Mouse (Mus musculus) E14TG2a.4 (cell line): ENCODE measurements around the gene Rnf123.
"Not testable (repeated sequence)": the region's sequence is repeated elsewhere in the genome, so short reads cannot be mapped to it uniquely, and the experiment has no call there.

Experiments
- H3K27me3 ChIP-seq: 2 replicates; pipeline ENCODE4 v1.6.1; 2014; ENCODE audit warnings: low read length, control low read depth; ENCODE audit not compliant: insufficient read depth
- H3K36me3 ChIP-seq: 2 replicates; pipeline ENCODE4 v1.6.1; 2014; ENCODE audit warnings: low read length, control low read depth; ENCODE audit not compliant: insufficient read depth
- H3K4me1 ChIP-seq: replicated peaks from 2 replicates; pipeline ENCODE4 v1.6.1; 2014; ENCODE audit warnings: low read depth, low read length, control low read depth
- H3K4me3 ChIP-seq: replicated peaks from 2 replicates; pipeline ENCODE4 v1.5.1; 2014; ENCODE audit warnings: mild to moderate bottlenecking, low read length
- H3K9me3 ChIP-seq: 2 replicates; pipeline ENCODE4 v1.6.1; 2014; ENCODE audit warnings: low read length, control low read depth
- CTCF ChIP-seq: conservative IDR thresholded peaks from 2 replicates; pipeline ENCODE4 v1.5.1; 2014; ENCODE audit warnings: low read length
- NANOG ChIP-seq: IDR thresholded peaks from 2 replicates; pipeline ENCODE4 v1.6.1; 2014; ENCODE audit warnings: borderline replicate concordance, low read length, mixed read lengths
- POU5F1 ChIP-seq: IDR thresholded peaks from 2 replicates; pipeline ENCODE4 v1.6.1; 2014; ENCODE audit warnings: low read length, borderline replicate concordance

The Rnf123 gene

DNA sequence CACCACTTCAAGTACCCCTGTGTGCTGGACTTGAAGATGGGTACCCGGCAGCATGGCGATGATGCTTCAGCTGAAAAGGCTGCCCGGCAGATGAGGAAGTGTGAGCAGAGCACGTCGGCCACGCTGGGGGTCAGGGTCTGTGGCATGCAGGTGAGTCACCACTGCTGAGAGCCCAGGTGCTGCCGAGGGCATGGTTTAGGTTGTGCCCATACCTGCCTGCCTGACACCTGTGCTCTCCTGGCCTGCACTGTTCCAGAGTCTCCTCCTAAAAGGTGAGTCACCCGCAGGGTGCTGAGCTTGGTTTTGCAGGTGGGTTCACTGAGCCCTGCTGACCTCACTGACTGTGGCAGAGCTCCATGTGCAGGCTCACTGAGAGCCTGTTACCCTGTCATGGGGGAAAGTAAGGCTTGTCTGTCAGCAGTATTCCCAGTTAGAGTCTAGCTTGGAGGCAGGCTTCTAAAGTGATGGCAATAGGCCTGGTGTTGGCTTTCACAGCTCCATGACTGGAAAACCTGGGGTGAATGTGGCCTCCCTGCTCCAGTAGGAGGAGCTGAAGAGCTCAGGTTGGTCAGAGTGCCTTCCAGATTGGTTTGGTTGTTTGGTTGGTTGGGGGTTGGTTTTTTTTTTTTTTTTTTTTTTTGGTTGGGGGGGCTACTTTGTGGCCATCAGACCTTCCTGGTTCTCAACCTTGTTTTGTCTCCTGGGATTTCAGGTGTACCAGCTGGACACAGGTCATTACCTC is 38.2 kb downstream of the Rnf123 start:
- TF ChIP-seq POU5F1 (no peak), CTCF (peak; percentile 56), NANOG (no peak)

DNA sequence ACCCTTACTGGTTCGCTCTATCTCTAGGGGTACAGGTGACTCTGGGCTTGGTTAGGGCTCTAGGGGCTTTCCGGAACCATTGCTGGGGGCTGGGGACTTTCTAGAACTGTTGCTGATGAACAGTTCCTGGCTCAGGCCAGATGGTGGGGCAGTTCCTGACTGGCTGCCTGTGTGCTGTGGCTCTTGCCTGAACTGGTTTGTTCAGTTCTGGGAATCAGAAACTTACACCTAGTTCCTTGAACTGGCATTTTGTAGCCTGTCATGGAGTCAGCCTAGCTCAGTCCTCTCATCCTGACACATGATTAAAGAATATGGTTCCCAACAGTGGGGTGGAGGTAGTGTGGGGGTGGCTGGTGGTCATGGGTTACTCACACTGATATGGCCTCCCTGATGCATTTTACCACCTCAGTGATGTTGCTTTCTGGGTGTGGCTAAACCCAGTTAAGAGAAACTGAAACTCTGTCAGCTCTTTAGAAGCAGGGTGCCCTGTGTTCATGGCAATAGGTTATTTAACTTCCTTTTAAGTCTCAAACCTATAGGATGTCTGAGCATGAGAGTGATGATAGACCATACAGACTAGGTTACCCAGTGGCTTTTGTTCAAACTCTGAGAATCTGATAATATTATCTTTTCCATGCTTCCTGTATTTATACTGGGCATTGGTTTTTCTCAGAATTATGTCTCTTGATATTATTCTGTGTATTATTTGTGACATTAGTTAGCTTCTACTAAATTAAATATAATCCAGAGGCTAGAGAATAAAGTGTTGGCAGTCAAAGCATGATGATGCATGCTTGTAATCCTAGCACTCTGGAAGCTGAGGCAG is 47.6 kb downstream of the Rnf123 start:
- TF ChIP-seq CTCF: no peak
- TF ChIP-seq POU5F1: no peak
- no peak for TF ChIP-seq NANOG
- Histone ChIP-seq H3K36me3 (peaks cover 61% of the 10 kb centered on the region), H3K4me3 (no peak overlapping the region), H3K27me3 (no peaks in the 10 kb centered on the region), H3K4me1 (peaks cover 42% of the 10 kb centered on the region), H3K9me3 (no peaks in the 10 kb centered on the region)

More for the DNA sequence above, 38.2 kb downstream of the Rnf123 start:
- no peaks in the 10 kb centered on the region for H3K9me3 ChIP-seq
- H3K4me1 ChIP-seq: peaks cover 47% of the 10 kb centered on the region
- no peak overlapping the region for H3K4me3 ChIP-seq
- H3K27me3 ChIP-seq: no peaks in the 10 kb centered on the region
- peaks cover 67% of the 10 kb centered on the region for H3K36me3 ChIP-seq

DNA sequence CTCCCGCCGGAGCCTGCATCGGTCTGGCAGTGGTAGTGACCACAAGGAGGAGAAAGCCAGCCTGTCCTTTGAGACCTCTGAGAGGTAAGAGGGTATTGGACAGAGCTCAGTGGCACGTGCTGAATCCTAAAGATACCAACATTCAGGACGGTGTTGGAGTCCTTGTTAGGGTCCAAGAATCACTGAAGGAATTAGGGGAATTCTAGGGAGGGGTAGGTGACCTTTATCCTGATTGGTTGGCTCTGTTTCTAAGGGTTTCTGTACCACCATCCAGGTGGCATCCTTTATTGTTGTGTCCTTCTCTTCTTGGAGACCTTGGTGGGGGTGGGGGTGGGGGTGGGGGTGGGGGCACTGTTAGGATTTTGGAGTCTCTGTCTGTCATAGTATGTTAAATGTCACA is 51.0 kb downstream of the Rnf123 start:
- Histone ChIP-seq H3K4me3 (0 out of 2 replicates have a peak overlapping the region, but pooled peaks have one; percentile 26), H3K9me3 (no peaks in the 10 kb centered on the region), H3K27me3 (no peaks in the 10 kb centered on the region), H3K4me1 (peaks cover 56% of the 10 kb centered on the region), H3K36me3 (peaks cover 57% of the 10 kb centered on the region)
- TF ChIP-seq POU5F1: no peak
- no peak for TF ChIP-seq CTCF
- TF ChIP-seq NANOG: no peak

GRCm38 (mm10) chr9:108027867-108028266 is 55.3 kb downstream of the Rnf123 start:
- peaks cover 60% of the 10 kb centered on the region for H3K36me3 ChIP-seq
- no peaks in the 10 kb centered on the region for H3K27me3 ChIP-seq
- H3K4me3 ChIP-seq: no peak overlapping the region
- H3K4me1 ChIP-seq: peaks cover 45% of the 10 kb centered on the region
- no peaks in the 10 kb centered on the region for H3K9me3 ChIP-seq
- TF ChIP-seq POU5F1 (no peak), NANOG (no peak), CTCF (peak; percentile 31; the same call in 1 of the 2 replicates)

- Histone ChIP-seq H3K4me1 (peaks cover 36% of the 10 kb centered on the region), H3K4me3 (no peak overlapping the region), H3K36me3 (peaks cover 54% of the 10 kb centered on the region), H3K27me3 (no peaks in the 10 kb centered on the region), H3K9me3 (no peaks in the 10 kb centered on the region)
- TF ChIP-seq POU5F1: no peak
- TF ChIP-seq NANOG: no peak
- no peak for TF ChIP-seq CTCF
Measured at GRCm38 (mm10) chr9:108026584-108026983, 56.6 kb downstream of the Rnf123 start.

- Histone ChIP-seq H3K27me3 (no peaks in the 10 kb centered on the region), H3K4me3 (no peak overlapping the region), H3K9me3 (no peaks in the 10 kb centered on the region), H3K4me1 (peaks cover 22% of the 10 kb centered on the region), H3K36me3 (peaks cover 39% of the 10 kb centered on the region)
- TF ChIP-seq CTCF (no peak), POU5F1 (no peak), NANOG (no peak)
Measured at GRCm38 (mm10) chr9:108023216-108023615, 59.9 kb downstream of the Rnf123 start.

GRCm38 (mm10) chr9:108020741-108021140 is 62.4 kb downstream of the Rnf123 start:
- Histone ChIP-seq H3K27me3 (no peaks in the 10 kb centered on the region), H3K9me3 (no peaks in the 10 kb centered on the region), H3K4me3 (no peak overlapping the region), H3K36me3 (peaks cover 35% of the 10 kb centered on the region), H3K4me1 (peaks cover 22% of the 10 kb centered on the region)
- TF ChIP-seq CTCF (no peak), NANOG (no peak), POU5F1 (no peak)

DNA sequence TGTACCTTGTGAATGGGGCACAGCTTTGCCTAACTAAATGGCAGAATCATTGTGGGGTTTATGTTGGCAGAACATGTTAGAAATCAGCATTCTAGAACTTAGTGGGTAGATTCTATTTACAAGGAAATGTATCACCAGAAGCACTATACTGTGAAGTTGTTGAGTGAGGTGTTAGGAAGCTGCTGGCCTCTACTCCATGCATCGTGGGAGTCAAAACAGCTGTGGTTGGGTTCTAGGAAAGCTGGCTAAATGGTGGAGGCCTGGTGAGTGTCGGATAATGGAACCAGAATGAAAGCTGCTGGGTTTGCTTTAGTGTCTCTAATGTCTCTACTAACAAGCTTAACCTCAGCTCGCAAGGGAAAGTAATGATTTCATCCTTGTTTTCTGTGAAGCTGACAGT is 66.0 kb downstream of the Rnf123 start:
- TF ChIP-seq CTCF (no peak), POU5F1 (no peak), NANOG (no peak)
- Histone ChIP-seq H3K27me3 (no peaks in the 10 kb centered on the region), H3K4me3 (no peak overlapping the region), H3K4me1 (peaks cover 25% of the 10 kb centered on the region), H3K36me3 (peaks cover 30% of the 10 kb centered on the region), H3K9me3 (no peaks in the 10 kb centered on the region)

DNA sequence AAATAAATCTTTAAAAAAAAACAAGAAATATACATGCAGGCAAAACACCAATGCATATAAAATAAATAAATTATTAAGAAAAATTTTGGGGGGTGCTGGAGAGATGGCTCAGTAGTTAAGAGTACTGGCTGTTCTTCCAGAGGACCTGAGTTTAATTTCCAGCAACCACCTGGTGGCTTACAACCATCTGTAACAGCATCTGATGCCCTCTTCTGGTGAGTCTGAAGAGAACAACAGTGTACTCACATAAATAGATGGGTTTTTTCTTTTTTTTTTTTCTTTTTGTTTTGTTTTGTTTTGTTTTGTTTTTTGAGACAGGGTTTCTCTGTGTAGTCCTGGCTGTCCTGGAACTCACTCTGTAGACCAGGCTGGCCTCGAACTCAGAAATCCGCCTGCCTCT is 69.6 kb downstream of the Rnf123 start:
- Histone ChIP-seq H3K36me3 (peaks cover 30% of the 10 kb centered on the region), H3K4me1 (peaks cover 46% of the 10 kb centered on the region)
- H3K27me3 ChIP-seq, H3K4me3 ChIP-seq, H3K9me3 ChIP-seq: not testable (repeated sequence)
